Mouse (Mus musculus): ENCODE measurements at regions not wholly inside any gene's neighbourhood (a gene's known extent, or its start where the extent isn't known, plus 50 kb on each side); places are given as distances from the start of the nearest gene placed in this dataset.
A peak's percentile ranks its signal among the peaks of the same experiment; 100 is the strongest.

DNA sequence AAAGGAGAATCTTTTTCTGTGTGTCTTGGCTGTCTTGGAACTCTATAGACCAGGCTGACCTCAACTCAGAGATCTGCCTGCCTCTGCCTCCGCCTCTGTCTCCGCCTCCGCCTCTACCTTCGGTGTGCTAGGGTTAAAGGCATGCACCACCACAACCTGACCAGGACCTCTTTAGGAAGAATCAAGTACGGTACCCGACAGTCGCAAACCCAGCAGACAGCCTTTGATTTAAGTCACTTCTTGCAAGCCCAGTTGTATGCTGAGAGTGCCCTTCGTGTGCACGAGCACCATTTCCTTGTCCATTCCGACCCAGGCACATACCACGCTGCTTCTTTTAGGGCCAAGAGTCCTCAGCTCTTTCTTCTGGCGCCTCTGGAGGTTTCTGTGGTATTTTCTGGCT, 105.0 kb upstream of the Six3 start:
- no peak for DNase-seq

DNA sequence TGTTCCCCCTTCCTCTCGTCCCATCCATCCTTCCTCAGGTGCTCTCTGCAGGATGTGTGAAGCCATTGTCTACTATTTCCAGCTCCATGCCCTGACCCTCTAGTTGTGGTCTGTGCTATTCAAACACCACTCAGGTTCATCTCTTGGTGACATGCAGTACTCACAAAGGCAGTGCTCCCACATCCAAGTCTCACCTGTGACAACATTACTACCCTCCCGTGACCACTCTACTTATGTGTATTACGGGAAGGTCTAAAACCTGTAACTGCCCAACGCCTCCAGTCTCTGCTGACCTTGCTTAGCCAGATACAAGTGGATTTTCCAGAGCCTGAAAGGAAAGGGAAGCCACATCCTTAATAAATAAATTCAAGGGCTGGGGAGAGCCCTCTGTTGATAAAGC, 100.4 kb upstream of the Six3 start:
- no peak for DNase-seq

GRCm38 (mm10) chr17:85513936-85514335, 99.5 kb upstream of the Six3 start:
- DNase-seq = no peak

DNA sequence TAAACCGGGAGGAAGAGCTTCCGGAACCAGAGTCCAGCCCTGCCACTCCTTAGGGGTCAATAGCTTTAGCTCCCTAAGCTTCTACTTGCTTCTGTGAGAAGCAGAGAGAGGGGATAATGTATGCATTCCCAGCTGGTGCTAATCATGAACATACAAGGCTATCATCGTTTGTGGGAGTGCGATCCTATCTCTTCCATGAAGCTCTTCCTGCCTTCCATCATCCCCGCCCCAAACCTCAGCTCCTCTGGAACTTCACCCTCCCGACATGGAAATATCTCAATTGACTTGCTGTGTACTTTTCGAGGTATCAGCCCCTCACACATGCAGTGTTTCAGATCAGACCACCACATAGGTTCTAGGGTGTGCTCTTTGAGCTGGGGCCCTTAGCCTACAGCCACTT, 99.0 kb upstream of the Six3 start:
- no peak for DNase-seq

- DNase-seq = no peak
Observed at GRCm38 (mm10) chr17:85517301-85517700, 96.1 kb upstream of the Six3 start.

DNA sequence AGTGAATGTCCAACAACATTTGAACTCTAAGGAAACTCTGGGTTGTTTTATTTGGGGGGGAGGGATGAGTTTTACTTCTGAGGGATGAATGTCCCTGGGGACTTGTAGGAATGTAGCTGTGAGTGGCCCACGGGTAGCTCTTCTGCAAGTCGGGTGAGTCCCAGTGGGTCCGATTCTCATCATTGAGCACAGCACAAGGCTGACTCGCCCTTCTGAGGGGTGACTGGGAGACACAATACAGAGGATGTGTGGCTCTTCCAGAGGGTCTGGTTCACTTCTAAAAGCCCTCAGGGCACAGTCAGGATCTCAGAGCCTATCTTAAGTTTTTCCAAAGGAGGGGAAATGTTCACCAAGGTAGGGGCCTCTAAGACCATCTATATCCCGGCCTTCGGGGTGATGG, 94.9 kb upstream of the Six3 start:
- no peak for DNase-seq

DNA sequence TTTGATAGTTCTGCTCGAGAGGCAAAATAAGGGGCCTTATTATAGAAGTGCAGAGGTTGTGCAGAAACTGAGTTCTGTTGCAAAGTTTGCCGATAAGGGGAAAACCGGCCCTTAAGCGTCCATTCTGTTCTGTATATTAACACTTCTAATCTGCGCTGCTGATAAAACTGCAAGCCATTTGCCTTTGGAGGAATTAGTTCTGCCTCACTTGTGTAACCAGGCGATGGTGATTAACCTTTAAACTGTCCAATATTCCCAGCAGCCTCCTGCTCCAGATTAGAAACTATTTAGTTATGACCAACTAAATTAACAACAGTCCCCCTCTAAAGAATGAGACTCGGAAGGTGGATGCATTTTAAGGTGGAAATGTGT, 86.1 kb upstream of the Six3 start:
- no peak for DNase-seq

GRCm38 (mm10) chr17:85528105-85529004, 85.1 kb upstream of the Six3 start:
- no peak for DNase-seq

DNA sequence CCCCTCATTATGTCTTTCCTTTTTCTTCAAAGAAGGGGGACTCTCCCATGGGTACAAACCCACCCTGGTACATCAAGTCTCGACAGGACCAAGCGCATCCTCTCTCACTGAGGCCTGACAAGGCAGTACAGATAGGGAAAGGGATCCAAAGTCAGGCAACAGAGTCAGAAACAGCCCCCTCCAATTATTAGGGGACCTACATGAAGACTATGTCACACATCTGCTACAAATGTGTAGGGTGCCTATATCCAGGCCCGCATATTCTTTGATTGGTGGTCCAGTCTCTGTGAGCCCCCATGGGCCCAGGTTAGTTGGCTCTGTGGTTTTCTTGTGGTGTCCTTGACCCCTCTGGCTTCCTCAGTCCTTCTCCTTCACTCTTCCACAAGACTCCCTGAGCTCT, 77.1 kb upstream of the Six3 start:
- no peak for DNase-seq

GRCm38 (mm10) chr17:85541258-85541777, 72.1 kb upstream of the Six3 start:
- no peak for DNase-seq

DNA sequence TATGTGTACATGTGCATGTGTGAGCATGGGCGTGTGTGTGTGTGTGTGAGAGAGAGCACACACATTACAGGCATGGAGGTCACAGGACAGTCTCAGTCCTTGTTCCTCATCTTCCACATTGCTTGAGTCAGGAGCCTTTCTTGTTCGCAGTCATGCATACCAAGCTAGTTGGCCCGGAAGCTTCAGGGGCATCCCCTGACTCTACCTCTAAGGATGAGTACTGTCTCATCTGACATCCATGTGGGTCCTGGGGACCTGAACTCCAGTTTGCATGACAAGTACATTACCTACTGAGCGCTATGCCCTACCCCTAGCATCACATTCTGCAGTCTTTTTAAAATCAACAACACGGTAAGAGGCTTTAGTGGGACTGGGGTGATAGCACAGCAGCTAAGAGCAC, 65.3 kb upstream of the Six3 start:
- no peak for DNase-seq

DNA sequence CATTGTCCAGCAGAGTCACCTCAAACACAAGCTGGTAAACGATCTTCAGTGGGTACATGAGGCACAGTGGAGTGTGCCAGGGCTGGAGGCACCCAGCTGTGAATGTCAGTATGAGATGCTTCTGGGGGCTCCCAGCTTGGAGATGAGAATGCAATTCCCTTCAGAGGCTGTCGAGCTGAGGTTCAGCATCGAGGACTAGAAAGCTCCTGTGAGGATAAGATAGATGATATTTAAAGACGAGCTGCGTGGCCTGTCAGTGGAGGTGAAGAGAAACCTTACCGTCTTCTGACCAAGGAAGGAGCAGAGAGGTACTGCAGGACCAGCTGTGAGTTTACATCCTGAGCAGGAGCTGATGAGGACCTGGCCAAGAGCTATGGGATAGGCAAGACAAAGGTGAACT, 52.4 kb upstream of the Six3 start:
- DNase-seq = no peak

DNA sequence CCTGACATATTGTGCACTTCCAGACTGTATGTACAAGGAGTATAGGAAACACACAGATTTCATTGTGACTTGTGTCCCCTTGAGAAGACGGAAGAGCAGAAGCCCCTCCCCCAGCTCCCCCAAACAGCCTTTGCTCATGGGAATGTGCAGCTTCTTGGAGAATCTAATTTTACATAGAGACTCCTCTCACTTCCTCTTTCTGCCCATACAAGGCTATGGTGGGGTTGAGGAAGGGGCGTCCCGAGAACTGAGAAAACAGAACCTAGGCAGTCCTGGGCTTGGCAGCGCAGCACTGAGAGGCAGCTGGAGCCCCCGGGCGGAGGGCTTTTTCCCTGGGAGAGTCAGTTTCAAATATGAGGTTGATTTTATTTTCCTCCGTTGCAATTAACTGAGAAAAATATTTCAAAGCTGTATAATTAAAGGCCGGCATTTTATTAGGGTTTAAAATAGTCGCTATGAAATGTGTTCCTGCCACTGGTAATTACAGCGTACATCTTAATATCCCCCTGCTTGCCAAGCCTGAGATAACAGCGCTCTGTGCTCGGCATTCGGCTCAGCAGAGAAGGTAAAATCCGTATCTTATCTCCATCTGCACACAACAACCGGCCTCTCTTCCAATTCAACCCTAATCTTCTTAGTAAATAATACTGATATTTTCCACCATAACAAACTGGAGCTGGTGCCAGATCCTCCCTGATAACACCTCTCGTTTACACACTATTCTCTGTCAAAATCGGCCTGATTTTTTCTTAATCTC, 50.7 kb upstream of the Six3 start:
- DNase-seq = peak; percentile 9

DNA sequence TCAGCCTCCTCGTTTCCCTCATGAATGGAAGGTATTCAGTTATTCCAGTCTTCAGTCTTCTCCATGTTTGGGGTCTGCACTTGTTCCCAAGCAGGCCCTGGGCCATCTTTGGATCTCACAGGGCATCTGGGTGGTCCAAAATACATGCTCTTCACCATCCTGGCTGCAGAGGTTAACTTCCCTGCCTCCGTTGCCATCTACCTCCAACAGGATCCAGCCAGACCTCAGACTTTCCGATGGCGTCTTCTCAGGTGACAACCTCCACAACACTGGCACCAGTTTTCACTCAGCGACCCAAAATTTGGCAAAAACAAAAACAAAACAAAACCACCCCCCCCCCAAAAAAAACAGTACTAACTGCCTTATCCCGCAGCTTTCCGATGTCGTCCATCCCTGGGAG, 50.0 kb upstream of the Six3 start:
- no peak for DNase-seq
